Comparison of ENCODE assay signal across 26 mouse cellular contexts in the genomic region with DNA sequence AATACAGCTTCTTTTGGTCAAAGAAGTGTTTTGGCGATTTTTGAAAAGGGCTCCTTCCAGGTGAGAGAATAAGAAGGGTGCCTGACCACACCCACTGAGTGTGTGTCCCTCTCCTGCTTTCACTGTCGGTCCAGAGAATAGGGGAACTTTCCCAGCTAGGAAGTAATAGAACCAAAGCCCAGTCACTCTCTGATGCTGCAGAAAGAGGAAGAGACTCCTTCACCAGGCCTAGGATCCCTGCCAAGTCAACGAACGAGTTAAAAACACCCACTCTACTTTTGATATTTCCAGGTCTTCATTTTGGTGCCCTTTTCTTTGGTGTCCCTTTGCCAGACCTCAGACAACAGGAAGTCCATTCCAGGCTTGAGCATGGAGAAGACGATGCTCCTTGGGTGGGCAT.
"Had no signal": no experiment of that assay in that cellular context is flagged by ENCODE, and none has a peak within 500 bp of the region (broad histone marks: within the 10 kb centered on the region; RNA-seq: fewer than 3 reads in every experiment).

No protein-coding gene starts in this region.

- H3K4me1 ChIP-seq: heart, embryonic 10.5 days; heart, embryonic 12.5 days; hindbrain, embryonic 13.5 days; hindbrain, embryonic 15.5 days; limb, embryonic 10.5 days; limb, embryonic 12.5 days; liver, embryonic 13.5 days had no signal

- H3K4me3 ChIP-seq: gastrocnemius, adult 2 months; heart, embryonic 10.5 days; heart, embryonic 12.5 days; hindbrain, embryonic 13.5 days; hindbrain, embryonic 15.5 days; kidney, embryonic 15.5 days; layer of hippocampus, adult 2 months; left cerebral cortex, adult 2 months; limb, embryonic 10.5 days; limb, embryonic 12.5 days; liver, embryonic 13.5 days had no signal

- H3K9me3 ChIP-seq: heart, embryonic 10.5 days; hindbrain, embryonic 13.5 days; hindbrain, embryonic 15.5 days; kidney, embryonic 15.5 days; limb, embryonic 10.5 days; limb, embryonic 12.5 days; liver, embryonic 13.5 days had no signal

- H3K4me2 ChIP-seq: heart, embryonic 12.5 days; hindbrain, embryonic 13.5 days; hindbrain, embryonic 15.5 days; kidney, embryonic 15.5 days; limb, embryonic 12.5 days; liver, embryonic 11.5 days; liver, embryonic 13.5 days had no signal

- H3K36me3 ChIP-seq: heart, embryonic 10.5 days; heart, embryonic 12.5 days; hindbrain, embryonic 13.5 days; hindbrain, embryonic 15.5 days; kidney, embryonic 15.5 days; limb, embryonic 10.5 days; limb, embryonic 12.5 days; liver, embryonic 13.5 days had no signal

- DNase-seq: gastrocnemius, adult 2 months; gastrocnemius, postnatal 10 days; gastrocnemius, postnatal 25 days; heart, adult 11 months; heart, postnatal 10 days; heart, postnatal 4 days; kidney, adult 11 months; kidney, adult 2 months; kidney, adult 9 months; kidney, postnatal 14 days; kidney, postnatal 4 days; liver; liver, embryonic 13.5 days had no signal

- H3K27ac ChIP-seq: gastrocnemius, adult 2 months; heart, embryonic 10.5 days; hindbrain, embryonic 13.5 days; hindbrain, embryonic 15.5 days; hindbrain, postnatal 0 days; kidney, embryonic 15.5 days; kidney, postnatal 0 days; layer of hippocampus, adult 2 months; left cerebral cortex, adult 2 months; limb, embryonic 10.5 days; limb, embryonic 12.5 days; liver, embryonic 13.5 days had no signal

- H3K27me3 ChIP-seq: heart, embryonic 12.5 days; hindbrain, embryonic 13.5 days; hindbrain, embryonic 15.5 days; kidney, embryonic 15.5 days; limb, embryonic 12.5 days; liver, embryonic 13.5 days had no signal

- ATAC-seq: hindbrain, postnatal 0 days; intestine, embryonic 16.5 days had no signal

- H3K9ac ChIP-seq: heart, embryonic 12.5 days; hindbrain, embryonic 13.5 days; hindbrain, embryonic 15.5 days; kidney, embryonic 15.5 days; limb, embryonic 12.5 days; liver, embryonic 13.5 days had no signal
